Mouse (Mus musculus) heart, embryonic 16.5 days (tissue): Measurements from ENCODE around the gene Svep1. TPM values are rescaled to one million over a fixed set of nuclear protein-coding genes. Genes with fewer than 3 reads are reported as not detected.

Source experiments
- ATAC-seq: fragments of 200-750 bp; cut with Nextera tagmentation; replicated peaks from 2 replicates; pipeline ENCODE4 v1.8.0; 2017; ENCODE audit warnings: moderate number of reproducible peaks; ENCODE audit not compliant: insufficient read depth, low FRiP score; ENCODE audit errors: extremely low read depth
- H3K27ac ChIP-seq: fragments of 300-500 bp; sonication (generic); 2 replicates; pipeline ENCODE4 v1.5.1; 2014; ENCODE audit warnings: mild to moderate bottlenecking, low read length, control low read depth, moderate library complexity
- H3K27me3 ChIP-seq: fragments of 300-500 bp; sonication (generic); 2 replicates; pipeline ENCODE4 v1.6.1; 2014; ENCODE audit warnings: low read length, mixed read lengths; ENCODE audit not compliant: control insufficient read depth, insufficient read depth
- H3K36me3 ChIP-seq: fragments of 300-500 bp; sonication (generic); 2 replicates; pipeline ENCODE4 v1.6.1; 2014; ENCODE audit not compliant: control insufficient read depth, insufficient read depth
- H3K4me1 ChIP-seq: fragments of 300-500 bp; sonication (generic); 2 replicates; pipeline ENCODE4 v1.6.1; 2014; ENCODE audit warnings: low read length, mixed read lengths; ENCODE audit not compliant: control insufficient read depth, insufficient read depth
- H3K4me2 ChIP-seq: fragments of 300-500 bp; sonication (generic); 2 replicates; pipeline ENCODE4 v1.6.1; 2014; ENCODE audit warnings: low read depth, mild to moderate bottlenecking, control low read depth, low read length
- H3K4me3 ChIP-seq: fragments of 300-500 bp; sonication (generic); 2 replicates; pipeline ENCODE4 v1.5.1; 2014; ENCODE audit warnings: mild to moderate bottlenecking, control low read depth, low read length
- H3K9ac ChIP-seq: fragments of 300-500 bp; sonication (generic); 2 replicates; pipeline ENCODE4 v1.6.1; 2014; ENCODE audit warnings: low read length, control low read depth
- H3K9me3 ChIP-seq: fragments of 300-500 bp; sonication (generic); replicated peaks from 2 replicates; pipeline ENCODE4 v1.6.1; 2016; ENCODE audit warnings: low read length; ENCODE audit not compliant: control insufficient read depth
- WGBS: fragments of 180-500 bp; shearing (Covaris S2); extraction: QIAGEN DNeasy Blood & Tissue Kit; methylation state at CpG from one replicate; pipeline ENCODE4 v1.1.7; 2014; 5-methylcytosine and 5-hydroxymethylcytosine counted together
- polyA plus RNA-seq: library from polyadenylated mRNA; unstranded; fragments of >200 nt; fragmentation: Nextera tagmentation; extraction: Ambion mirVana; gene quantifications from 2 replicates; pipeline ENCODE4 v1.2.1, GENCODE M21; 2015

Gene Svep1
- polyA plus RNA-seq, 1 experiment from 2014 or later = 1.3 TPM

DNA sequence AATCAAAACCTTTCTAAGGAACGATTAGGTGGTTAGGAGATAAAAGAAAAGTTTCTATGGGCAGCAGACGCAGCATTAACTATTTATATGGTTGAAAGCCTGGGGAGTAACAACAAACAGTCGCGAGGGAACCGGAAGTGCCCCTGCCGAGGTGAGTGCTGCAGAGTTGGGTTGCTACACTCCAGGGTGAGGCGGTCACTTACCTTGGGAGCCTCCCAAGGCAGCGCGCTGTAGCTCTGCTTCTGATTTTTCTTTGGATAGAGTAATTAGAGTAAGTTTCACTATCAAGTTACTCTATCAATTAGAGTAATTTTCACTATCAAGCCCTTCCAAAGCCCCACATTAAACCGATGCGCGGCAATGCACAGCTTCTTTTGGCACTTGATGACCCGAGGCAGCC is 172.0 kb downstream of the Svep1 start:
- H3K9me3 ChIP-seq = no peaks in the 10 kb centered on the region
- 40% methylated on average over 13 of the region's 13 CpGs for WGBS
- peak overlapping the region; percentile 39 for H3K4me2 ChIP-seq
- H3K9ac ChIP-seq = no peak overlapping the region
- H3K27ac ChIP-seq = no peak overlapping the region
- no peak for ATAC-seq
- no peaks in the 10 kb centered on the region for H3K36me3 ChIP-seq
- H3K27me3 ChIP-seq = no peaks in the 10 kb centered on the region
- H3K4me3 ChIP-seq = peak overlapping the region; percentile 13
- no peaks in the 10 kb centered on the region for H3K4me1 ChIP-seq

DNA sequence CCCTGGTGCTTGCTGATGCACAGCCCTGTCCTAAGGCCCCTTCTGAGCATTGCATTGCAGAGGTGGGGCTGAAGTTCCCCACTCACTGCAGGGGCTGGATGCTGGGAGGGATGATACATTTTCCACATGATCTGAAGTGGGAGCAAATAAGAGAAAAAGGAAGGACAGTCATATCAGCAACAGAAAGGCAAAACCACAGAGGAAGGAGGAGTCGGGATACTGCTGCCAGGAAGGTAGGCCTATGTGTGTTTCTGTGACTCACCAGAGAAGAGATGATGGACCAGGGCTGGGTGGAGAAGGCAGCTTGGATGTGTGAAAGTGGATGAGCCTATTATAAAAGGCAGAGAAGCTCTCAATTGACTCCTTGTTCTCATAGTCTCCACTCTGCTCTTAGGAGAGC is 173.9 kb downstream of the Svep1 start:
- H3K27ac ChIP-seq = no peak overlapping the region
- no peaks in the 10 kb centered on the region for H3K36me3 ChIP-seq
- no peaks in the 10 kb centered on the region for H3K4me1 ChIP-seq
- no peak overlapping the region for H3K4me2 ChIP-seq
- 72% methylated on average over 1 of the region's 1 CpGs for WGBS
- no peak overlapping the region for H3K4me3 ChIP-seq
- no peak overlapping the region for H3K9ac ChIP-seq
- H3K9me3 ChIP-seq = no peaks in the 10 kb centered on the region
- no peak for ATAC-seq
- no peaks in the 10 kb centered on the region for H3K27me3 ChIP-seq

DNA sequence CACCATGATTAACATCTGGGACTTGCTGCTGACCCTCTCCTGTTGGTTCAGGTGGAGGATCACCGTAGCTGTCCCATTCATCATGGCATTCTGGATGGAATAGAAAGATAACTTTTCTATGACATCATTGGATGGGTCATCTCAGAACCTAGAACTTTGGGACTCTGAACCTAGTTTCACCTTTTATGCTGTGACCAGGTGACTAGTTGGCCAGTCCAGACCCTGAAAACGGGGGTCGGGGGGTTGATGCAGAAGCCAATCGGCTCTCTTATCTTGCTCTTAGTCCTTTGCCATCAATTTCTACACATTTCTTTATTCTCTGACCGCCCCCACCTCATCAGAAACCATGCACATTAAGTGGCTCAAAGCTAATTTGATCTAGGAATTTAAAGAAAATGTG is 197.6 kb downstream of the Svep1 start, which contains the start of gene Txndc8:
Gene Txndc8, minus strand, starts transcription at position 101 of the 400 bp plus-strand sequence.
- H3K9me3 ChIP-seq = no peaks in the 10 kb centered on the region
- H3K27ac ChIP-seq = no peak within 1 kb of the TSS
- no peaks in the 10 kb centered on the region for H3K4me1 ChIP-seq
- no peaks in the 10 kb centered on the region for H3K36me3 ChIP-seq
- H3K4me2 ChIP-seq = no peak within 1 kb of the TSS
- no peak for ATAC-seq
- no peak within 1 kb of the TSS for H3K4me3 ChIP-seq
- no peaks in the 10 kb centered on the region; the same call in 1 of the 2 replicates for H3K27me3 ChIP-seq
- no peak within 1 kb of the TSS for H3K9ac ChIP-seq
- WGBS = 87% methylated on average over 5 of the region's 5 CpGs

DNA sequence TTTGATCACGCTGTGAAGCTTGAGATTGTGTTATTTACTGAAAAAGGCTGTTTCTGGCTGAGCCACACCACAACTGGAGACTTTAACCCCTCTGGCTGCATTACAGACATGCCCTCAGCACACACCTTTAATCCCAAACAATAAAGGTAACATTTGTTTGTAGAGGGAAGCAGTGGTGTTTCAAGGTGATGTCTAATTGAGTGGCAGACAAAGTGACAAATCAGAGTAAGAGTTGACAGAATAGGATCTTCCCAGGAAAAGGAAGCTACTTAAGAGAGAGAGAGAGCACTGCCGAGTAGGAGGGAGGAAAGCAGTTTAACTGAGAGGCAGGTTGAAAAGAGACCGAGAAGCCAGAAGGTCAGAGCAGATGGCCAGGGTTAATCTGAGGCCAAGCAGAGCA is 203.2 kb downstream of the Svep1 start:
- H3K27ac ChIP-seq = no peak overlapping the region
- H3K9ac ChIP-seq = no peak overlapping the region
- no peak overlapping the region for H3K4me3 ChIP-seq
- no peaks in the 10 kb centered on the region for H3K36me3 ChIP-seq
- whole genome bisulfite sequencing = 59% methylated on average over 3 of the region's 3 CpGs
- no peaks in the 10 kb centered on the region for H3K4me1 ChIP-seq
- H3K9me3 ChIP-seq = no peaks in the 10 kb centered on the region
- ATAC-seq = no peak
- H3K4me2 ChIP-seq = no peak overlapping the region
- H3K27me3 ChIP-seq = no peaks in the 10 kb centered on the region; the same call in 1 of the 2 replicates

Other genes starting within 250 kb of the Svep1 start
- gene Txndc8, start 197.7 kb downstream of the Svep1 start, polyA plus RNA-seq = not detected in 2 replicates
- 0.16 TPM in 1 of 2 replicates, not detected in the other for gene Musk, start 79.1 kb upstream of the Svep1 start, polyA plus RNA-seq